Mouse (Mus musculus): Measurements from ENCODE around the gene Serf2. TPM values are rescaled to one million over a fixed set of nuclear protein-coding genes. Genes with fewer than 3 reads are reported as not detected.
"Not testable (repeated sequence)": the region's sequence is repeated elsewhere in the genome, so short reads cannot be mapped to it uniquely, and the experiment has no call there.

Gene Serf2
- total RNA-seq, 2 experiments from 2014 or later = 168 to 172 TPM

GRCm38 (mm10) chr2:121444178-121444577, 4.8 kb upstream of the Serf2 start, which contains the start of gene Ell3:
TSS of gene Ell3 (minus strand) at chr2:121444278.
- DNase-seq (ENCODE audit: low spot score in 2 of 2) = no peak
- intact Hi-C loops (cut with DNase I) = no loop called here

DNA sequence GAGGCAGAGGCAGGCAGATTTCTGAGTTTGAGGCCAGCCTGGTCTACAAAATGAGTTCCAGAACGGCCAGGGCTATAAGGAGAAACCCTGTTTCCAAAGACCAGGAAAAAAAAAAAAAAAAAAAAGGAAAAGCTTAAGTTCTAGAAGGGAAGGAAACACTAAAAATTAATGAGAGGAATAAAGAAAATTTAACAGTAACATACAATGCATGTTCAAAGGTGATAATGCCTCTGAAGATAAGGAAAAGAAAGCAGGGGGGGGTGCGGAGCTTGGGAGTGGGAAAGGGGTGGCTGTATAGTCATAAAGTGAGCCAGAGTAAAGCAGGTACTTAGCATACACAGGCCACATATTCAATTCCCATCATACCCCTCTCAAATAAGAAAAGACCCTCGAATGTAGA, 3.9 kb upstream of the Serf2 start:
- intact Hi-C loops (cut with DNase I) = no loop called here
- no peak for DNase-seq (ENCODE audit: low spot score in 2 of 2)

DNA sequence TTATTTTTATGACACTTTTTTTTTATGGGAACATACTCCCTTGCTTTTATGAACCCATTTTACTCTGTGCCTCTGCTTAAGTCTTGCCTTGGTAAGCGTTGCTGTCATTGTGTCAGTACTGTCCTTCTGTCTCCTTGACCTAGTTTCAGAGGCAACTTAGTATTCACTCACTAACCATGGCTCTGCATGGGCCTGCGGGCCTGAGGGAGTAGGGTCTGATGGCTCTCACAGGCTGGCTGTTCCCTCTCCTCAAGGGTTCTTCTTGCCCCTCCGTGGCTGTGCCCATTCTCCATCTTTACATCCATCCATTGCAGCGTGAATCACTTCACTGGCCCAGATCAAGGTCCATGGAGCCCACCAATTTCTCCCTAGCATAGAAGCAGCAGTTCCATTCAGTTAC, 2.5 kb upstream of the Serf2 start:
- intact Hi-C loops (cut with DNase I) = no loop called here
- no peak for DNase-seq (ENCODE audit: low spot score in 2 of 2)

GRCm38 (mm10) chr2:121447006-121447405, 2.0 kb upstream of the Serf2 start:
- DNase-seq (ENCODE audit: low spot score in 2 of 2) = no peak
- intact Hi-C loops (cut with DNase I) = no loop called here

DNA sequence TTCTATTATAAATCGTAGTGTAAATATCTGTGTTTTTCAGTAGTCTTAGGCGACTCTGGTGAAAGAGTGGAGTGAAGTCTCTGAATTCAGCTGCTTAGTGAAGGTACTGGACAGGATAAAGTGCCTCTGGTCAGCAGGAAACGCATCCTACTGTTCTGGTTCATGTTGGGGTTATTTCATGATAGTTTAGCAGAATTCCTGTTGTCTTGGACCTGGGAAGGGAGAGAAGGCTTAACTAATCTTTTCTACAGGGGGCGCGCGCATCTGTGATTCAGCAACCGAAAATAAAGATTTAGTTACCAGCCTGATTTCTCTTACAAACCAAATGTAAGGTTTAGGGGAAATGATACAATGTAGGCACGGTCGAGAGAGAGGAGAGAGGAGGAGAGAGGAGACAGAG, 859 bp upstream of the Serf2 start:
- intact Hi-C loops (cut with DNase I) = no loop called here
- DNase-seq (ENCODE audit: low spot score in 2 of 2) = peak; percentile 44 to 62

DNA sequence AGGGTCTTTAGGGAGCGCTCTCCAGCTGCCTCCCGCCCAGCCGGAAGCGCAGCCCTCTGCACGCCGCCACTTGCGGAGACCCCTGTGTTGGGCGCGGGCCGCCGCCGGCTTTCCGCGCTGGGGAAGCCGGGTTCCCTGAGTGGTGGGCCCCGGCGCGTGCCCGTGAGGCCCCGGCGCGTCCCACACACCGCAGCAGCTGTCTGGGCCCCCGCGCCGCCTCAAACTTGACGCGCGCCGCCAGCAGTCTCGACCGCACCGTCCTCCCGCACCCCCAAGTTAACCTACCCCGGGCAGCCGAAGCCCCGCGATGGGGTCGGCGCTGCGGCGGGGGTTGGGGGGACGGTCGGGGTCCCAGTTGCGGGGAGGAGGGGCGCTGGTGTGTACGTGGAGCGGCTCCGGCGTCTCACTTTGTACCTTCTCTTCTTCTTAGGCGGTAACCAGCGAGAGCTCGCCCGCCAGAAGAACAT, 583 bp downstream of the Serf2 start:
- intact Hi-C loops (cut with DNase I) = no loop called here
- peak; percentile 30 to 35 for DNase-seq (ENCODE audit: low spot score in 2 of 2)

GRCm38 (mm10) chr2:121450093-121450492, 1.1 kb downstream of the Serf2 start:
- no peak for DNase-seq (ENCODE audit: low spot score in 2 of 2)
- intact Hi-C loops (cut with DNase I) = no loop called here

DNA sequence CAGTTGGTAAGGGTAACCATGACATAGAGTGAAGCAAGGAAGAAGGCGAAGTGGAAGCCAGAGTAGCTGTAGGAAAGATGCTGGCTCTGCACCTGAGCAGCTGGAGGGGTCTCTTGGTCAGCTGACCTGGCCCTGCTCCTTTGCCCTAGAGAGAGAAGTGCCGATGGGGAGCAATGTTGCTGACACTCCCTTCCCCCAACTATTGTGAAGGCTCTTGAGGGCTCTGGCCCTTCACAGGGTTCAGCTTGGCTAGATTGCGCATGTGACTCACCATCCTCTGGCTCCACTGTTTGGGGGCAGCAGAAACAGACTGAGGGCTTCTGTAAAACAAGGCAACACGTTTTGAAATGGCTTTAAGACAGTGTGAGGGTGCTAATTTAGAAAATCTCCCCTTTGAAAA, 3.4 kb downstream of the Serf2 start:
- intact Hi-C loops (cut with DNase I) = no loop called here
- no peak for DNase-seq (ENCODE audit: low spot score in 2 of 2)

DNA sequence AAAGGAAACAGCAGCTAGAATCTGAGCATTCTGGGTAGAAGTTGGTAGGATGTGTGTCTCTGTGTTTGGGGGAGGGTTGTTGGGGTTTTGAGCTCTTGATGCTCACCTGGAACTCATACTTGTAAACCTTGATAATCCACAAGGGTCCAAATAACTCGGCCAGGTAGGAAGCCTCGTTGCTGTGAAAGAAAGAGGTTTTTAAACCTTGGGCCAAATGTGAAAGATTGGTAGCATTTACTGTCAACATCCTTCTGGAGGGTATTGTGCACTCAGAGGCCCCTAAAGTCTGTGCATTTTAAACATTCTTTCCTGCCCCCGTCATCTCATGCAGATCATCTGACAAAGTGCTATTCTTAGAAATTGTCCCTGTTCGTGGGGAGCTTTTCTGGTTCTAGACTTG, 4.0 kb downstream of the Serf2 start, which contains the start of gene Hypk:
TSS of gene Hypk (plus strand) at position 301 of the 400 bp plus-strand sequence.
- no peak for DNase-seq (ENCODE audit: low spot score in 2 of 2)
- intact Hi-C loops (cut with DNase I) = no loop called here

DNA sequence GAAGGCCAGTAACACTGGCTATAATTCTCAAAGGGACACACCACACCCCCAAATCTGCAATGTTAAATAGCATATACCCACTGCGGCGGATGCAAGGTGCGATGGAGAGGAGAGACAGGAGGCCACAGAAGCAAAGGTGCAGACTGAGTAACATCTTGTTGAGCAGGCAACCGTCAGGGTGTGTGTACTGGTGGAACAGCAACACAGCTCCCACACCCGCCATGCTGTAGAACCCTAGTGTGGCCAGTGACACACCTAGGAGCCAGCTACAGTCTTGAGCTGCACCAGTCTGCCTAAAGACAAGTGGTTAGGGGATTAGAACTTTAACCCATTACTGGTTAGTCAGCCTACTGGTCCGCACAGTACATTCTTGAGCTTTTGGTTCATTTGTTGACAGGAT, 4.9 kb downstream of the Serf2 start:
- DNase-seq (ENCODE audit: low spot score in 2 of 2) = no peak
- intact Hi-C loops (cut with DNase I) = no loop called here

GRCm38 (mm10) chr2:121455534-121455933, 6.5 kb downstream of the Serf2 start:
- no peak for DNase-seq (ENCODE audit: low spot score in 2 of 2)
- intact Hi-C loops (cut with DNase I) = no loop called here

DNA sequence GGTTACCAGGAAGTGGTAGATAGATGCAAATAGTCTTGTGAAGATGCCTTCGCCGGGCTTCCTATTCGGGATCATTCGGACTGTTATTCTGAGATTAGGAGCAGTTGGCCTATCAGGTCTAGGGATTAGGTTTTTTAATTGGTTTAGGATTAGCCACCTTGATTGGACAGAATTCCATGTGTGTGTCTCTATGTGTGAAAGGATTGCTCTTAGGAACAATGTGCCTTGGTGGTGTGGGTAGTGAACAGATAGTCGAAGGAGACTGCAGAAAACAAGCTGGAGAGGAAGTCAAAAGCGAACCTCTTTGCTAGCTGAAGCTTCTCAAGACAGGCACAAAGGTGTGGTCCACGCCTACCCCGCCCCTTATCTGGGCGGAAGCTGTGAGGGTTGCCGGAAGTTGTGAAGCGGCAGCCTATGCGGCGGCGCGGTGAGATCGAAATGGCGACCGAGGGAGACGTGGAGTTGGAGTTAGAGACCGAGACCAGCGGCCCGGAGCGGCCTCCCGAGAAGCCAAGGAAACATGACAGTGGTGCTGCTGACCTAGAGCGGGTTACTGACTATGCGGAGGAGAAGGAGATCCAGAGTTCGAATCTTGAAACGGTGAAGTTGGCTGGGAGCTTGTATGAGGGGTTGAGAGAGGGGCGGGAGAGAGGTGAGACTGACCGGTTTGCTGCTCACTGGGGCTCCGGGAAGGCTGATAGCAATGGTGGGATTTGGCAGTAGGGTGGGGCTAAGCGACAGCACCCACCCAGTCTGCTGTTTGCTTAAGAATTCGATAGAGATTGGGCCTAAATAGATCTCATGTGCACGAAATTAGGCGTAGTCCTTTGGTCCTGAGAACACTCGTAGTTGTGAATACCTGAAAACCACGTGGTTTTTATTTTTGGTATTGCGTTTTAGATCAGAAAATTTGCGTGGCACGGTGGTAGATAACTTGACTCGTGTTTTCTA, 8.0 kb downstream of the Serf2 start, which contains the start of gene Serinc4:
TSS of gene Serinc4 (minus strand) at position 90 of the 951 bp plus-strand sequence.
- intact Hi-C loops (cut with DNase I) = no loop called here
- peak; percentile 76 to 85 for DNase-seq (ENCODE audit: low spot score in 2 of 2)

- DNase-seq (ENCODE audit: low spot score in 2 of 2) = no peak
These were observed 11.1 kb downstream of the Serf2 start for GRCm38 (mm10) chr2:121460071-121460470.

DNA sequence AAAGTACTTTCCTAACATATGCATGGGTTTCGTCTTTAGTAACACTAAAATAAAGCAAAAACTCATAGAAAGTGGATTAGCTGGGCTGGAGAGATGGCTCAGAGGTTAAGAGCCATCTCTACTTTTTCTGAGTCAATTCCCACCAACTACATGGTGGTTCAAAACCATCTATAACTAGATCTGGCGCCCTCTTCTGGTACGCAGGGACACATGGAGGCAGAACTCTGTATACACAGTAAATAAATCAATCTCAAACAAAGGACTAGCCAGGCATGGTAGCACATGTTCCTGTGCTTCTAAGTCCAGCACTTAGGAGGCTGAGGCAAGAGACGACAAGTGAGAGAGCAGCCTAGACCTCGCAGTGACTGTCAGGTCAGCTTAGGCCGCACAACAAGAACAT, 20.0 kb downstream of the Serf2 start:
- DNase-seq (ENCODE audit: low spot score in 2 of 2); intact Hi-C loops (cut with DNase I): not testable (repeated sequence)

More at GRCm38 (mm10) chr2:121460071-121460470, 11.1 kb downstream of the Serf2 start:
- intact Hi-C loops (cut with DNase I) = no loop called here

- DNase-seq (ENCODE audit: low spot score in 2 of 2) = not testable (repeated sequence)
- intact Hi-C loops (cut with DNase I) = loop anchor here (5.0 kb wide), 1 partner anchor 35 kb away; the partner anchor contains the start of genes Mfap1a and Wdr76
These were observed 23.8 kb downstream of the Serf2 start for GRCm38 (mm10) chr2:121472783-121473182.

DNA sequence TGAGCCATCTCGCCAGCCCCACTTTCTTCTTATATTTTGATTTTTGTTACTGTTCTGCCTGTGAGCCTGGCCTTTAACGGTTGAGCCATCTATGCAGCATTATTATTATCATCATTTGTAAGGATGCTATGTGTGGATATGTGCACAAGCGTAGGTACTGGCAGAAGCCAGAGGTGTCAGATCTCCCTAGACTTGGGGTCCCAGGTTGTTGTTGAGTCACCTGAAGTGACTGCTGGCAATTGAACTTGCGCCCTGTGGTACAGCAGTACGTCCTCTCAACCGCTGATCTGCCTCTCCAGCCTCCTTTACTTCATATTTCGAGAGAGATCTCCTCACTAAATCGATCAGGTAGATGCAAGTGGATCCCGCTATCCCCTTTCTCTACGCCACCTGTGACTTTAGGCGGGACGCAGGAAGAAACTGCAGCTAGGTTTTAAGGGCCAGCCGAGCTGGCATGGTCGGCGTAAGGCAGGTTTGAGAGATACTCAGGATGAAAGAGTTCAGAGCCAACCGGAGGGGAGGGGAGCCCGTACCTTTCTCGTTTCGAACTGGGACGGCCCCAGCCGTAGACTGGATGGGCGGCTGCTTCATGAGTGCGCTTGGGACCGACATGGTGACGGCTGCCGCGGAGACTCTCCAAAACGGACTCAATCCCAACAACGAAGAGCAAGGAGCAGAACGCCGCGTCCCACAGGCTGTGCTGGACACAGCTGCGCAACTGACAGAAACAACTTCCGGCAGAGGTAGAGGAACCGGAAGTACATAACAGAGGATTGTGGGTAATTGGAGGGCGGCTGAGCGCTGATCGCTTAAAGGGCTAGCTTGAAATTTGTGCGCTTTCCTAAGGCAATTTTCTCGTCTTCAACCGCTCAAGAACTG, 24.5 kb downstream of the Serf2 start, which contains the start of gene Mfap1b:
TSS of gene Mfap1b (minus strand) at position 767 of the 879 bp plus-strand sequence.
- intact Hi-C loops (cut with DNase I) = loop anchor here (5.0 kb wide), 1 partner anchor 34 kb away; the partner anchor contains the start of genes Mfap1a and Wdr76
- peak; percentile 84 to 88 for DNase-seq (ENCODE audit: low spot score in 2 of 2)

DNA sequence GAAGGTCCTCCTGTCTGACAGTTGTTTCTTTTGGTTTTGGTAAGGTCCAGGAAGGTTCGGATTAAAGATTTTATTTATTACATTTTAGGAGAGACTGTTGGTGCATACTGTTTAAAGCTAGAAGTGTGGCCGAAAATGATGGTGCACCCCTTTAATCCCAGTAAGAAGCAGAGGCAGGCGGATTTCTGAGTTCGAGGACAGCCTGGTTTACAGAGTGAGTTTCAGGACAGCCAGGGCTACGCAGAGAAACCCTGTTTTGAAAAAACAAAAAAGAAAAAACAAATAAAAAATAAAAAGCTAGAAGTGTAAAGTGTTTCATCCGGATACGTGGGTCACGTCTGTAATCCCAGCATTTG, 25.2 kb downstream of the Serf2 start:
- intact Hi-C loops (cut with DNase I) = loop anchor here (5.0 kb wide), 1 partner anchor 33 kb away; the partner anchor contains the start of genes Mfap1a and Wdr76
- DNase-seq (ENCODE audit: low spot score in 2 of 2) = no peak

DNA sequence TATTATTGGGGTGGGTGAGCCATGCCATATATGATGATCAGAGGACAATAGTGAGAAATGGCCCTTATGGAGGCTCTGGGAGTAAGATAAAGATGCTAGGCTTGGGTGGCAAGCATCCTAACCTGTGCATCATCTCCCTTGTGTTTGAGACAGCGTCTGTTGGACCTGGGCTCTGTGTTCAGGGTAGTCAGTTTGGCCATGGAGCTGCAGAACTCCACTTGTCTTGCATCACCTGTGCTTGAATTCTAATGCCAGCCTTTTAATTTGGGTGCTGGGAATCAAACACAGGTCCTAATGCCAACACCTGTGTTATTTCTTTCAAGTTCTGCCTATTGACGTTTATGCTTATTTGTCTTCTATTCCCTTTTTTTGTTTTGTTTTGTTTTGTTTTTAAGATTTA, 26.3 kb downstream of the Serf2 start:
- intact Hi-C loops (cut with DNase I); DNase-seq (ENCODE audit: low spot score in 2 of 2): not testable (repeated sequence)

- intact Hi-C loops (cut with DNase I) = no loop called here
- no peak for DNase-seq (ENCODE audit: low spot score in 2 of 2)
These were observed 28.7 kb downstream of the Serf2 start for GRCm38 (mm10) chr2:121477491-121478266.

Measured in left cerebral cortex, postnatal 14 days (tissue).